Mouse (Mus musculus) thymus, postnatal 0 days (tissue): Measurements from ENCODE around the gene Wdr11. TPM values are rescaled to one million over a fixed set of nuclear protein-coding genes. Genes with fewer than 3 reads are reported as not detected.

Experiments
- DNase-seq: peaks from one replicate; pipeline ENCODE4 v3.0.0-alpha.2; 2015; ENCODE audit warnings: low spot score
- polyA plus RNA-seq: library from polyadenylated mRNA; unstranded; fragments of >200 nt; fragmentation: Nextera tagmentation; extraction: Ambion mirVana; gene quantifications from 2 replicates; pipeline ENCODE4 v1.2.1, GENCODE M21; 2015

The Wdr11 gene
- polyA plus RNA-seq, 1 experiment from 2014 or later: 19.3 TPM

DNA sequence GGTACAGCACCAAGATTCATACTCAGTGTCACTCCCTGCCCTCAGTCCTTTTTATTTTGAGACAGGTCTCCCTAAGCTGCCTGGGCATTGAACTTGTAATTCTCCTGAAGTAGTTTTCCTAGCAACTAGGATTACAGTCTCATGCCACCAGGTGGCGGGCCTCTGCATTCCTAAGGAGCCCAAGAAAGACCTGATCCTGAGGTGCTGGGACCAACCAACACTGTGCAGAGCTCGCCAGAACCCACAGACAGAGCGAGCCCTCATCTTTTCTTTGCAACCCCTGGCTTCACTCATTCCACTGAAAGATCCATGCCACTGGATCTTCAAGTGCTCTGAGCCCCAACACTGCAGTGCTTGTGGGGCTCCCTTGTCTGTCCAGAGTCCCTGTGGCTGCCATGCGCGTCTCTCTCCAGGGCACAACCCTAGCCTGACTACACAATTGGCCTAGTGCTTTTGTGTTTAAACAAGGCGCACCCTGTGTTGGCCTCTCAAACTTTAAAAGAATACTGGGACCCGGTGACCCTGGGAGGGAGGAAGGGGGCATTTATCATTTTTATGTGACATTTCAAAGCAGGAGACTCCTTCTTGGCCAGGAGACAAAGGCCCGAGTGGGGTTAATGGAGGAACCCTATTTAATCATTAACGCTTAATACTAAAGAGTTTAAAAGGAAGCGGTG lies 89.0 kb downstream of the Wdr11 start:
- peak; percentile 16 for DNase-seq

DNA sequence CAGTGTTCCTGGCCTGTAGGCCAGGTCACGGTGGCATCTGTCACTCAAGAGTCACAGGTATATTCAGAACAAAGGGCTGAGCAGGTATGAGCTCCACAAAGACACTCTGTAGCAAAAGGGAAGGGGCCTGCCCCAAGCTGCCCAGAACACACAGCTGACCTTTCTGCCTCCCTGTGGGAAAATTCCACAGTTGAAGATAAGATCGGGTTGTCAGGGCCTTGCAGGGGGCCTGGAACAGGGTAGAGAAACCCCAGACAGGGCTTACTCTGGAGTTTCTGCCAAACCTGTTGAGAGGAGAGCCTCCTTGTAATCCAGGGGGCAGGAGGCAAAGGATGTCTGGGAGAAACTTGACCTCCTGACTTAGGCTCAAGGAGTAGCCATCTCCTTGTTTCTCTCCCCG lies 90.9 kb downstream of the Wdr11 start:
- no peak for DNase-seq

DNA sequence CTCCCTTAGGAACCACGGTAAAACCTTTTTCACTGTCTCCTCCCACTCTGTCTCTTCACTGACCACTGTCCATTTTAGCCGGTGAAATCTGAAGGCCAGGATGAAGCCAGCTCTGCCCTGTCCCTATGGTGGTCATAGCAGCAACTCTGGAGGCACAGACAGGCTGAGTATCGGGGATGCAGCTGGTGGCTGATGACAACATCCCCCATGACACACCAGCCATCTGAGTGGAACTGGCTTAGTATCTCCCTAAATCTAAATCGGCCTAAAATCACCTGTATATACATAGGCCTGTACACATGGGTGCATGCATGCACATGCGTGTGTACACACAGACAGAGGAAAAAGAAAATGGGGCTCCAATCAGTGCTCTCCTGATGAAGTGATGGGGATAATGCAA lies 93.7 kb downstream of the Wdr11 start:
- DNase-seq: no peak
